Mouse (Mus musculus): ENCODE data around the gene Skiv2l.
A peak's percentile ranks its signal among the peaks of the same experiment; 100 is the strongest.

- TF ChIP-seq CTCF (IDR thresholded peaks at IDR 0.05; ENCODE audit: low read depth): 0 out of 2 replicates have a peak, but pooled peaks have one; percentile 15
- TF ChIP-seq EP300 (IDR thresholded peaks at IDR 0.05; ENCODE audit: low read depth): no peak
Measured at GRCm38 (mm10) chr17:34883332-34883731, 33.3 kb upstream of the Skiv2l start.
